Mouse (Mus musculus) telencephalon, adult 2 months (tissue): ENCODE measurements around the gene Spsb1.

Experiments used
- DNase-seq: peaks from one replicate; pipeline ENCODE4 v3.0.0-alpha.2; 2011; ENCODE audit warnings: low read depth, low spot score

The Spsb1 gene

GRCm38 (mm10) chr4:149954893-149955439, at the start of gene Spsb1:
Gene Spsb1, minus strand, starts transcription at chr4:149955043.
- peak; percentile 94 for DNase-seq

- no peak for DNase-seq
These were observed 48.8 kb upstream of the Spsb1 start for GRCm38 (mm10) chr4:150003641-150004040.

GRCm38 (mm10) chr4:150003021-150003580, 48.3 kb upstream of the Spsb1 start:
- no peak for DNase-seq

GRCm38 (mm10) chr4:150002021-150002528, 47.2 kb upstream of the Spsb1 start:
- DNase-seq: no peak

GRCm38 (mm10) chr4:150001221-150001860, 46.5 kb upstream of the Spsb1 start:
- DNase-seq: no peak

- no peak for DNase-seq
These were observed 45.2 kb upstream of the Spsb1 start for GRCm38 (mm10) chr4:149999931-150000555.

GRCm38 (mm10) chr4:149999510-149999900, 44.7 kb upstream of the Spsb1 start:
- DNase-seq: no peak

- no peak for DNase-seq
These were observed 44.1 kb upstream of the Spsb1 start for GRCm38 (mm10) chr4:149998786-149999509.

- no peak for DNase-seq
These were observed 43.2 kb upstream of the Spsb1 start for GRCm38 (mm10) chr4:149997999-149998398.

- DNase-seq: no peak
These were observed 41.6 kb upstream of the Spsb1 start for GRCm38 (mm10) chr4:149996440-149996839.

GRCm38 (mm10) chr4:149995911-149996310, 41.1 kb upstream of the Spsb1 start:
- no peak for DNase-seq

- DNase-seq: no peak
These were observed 39.4 kb upstream of the Spsb1 start for GRCm38 (mm10) chr4:149994218-149994617.

- DNase-seq: no peak
These were observed 37.8 kb upstream of the Spsb1 start for GRCm38 (mm10) chr4:149992670-149993032.

GRCm38 (mm10) chr4:149991755-149992669, 37.2 kb upstream of the Spsb1 start:
- DNase-seq: no peak

GRCm38 (mm10) chr4:149990954-149991633, 36.3 kb upstream of the Spsb1 start:
- DNase-seq: no peak

- no peak for DNase-seq
These were observed 35.5 kb upstream of the Spsb1 start for GRCm38 (mm10) chr4:149990212-149990953.

GRCm38 (mm10) chr4:149988931-149989556, 34.2 kb upstream of the Spsb1 start:
- no peak for DNase-seq

GRCm38 (mm10) chr4:149988301-149988700, 33.5 kb upstream of the Spsb1 start:
- DNase-seq: no peak
